Mouse (Mus musculus): ENCODE data around the gene Gpr155.

Gpr155 gene

DNA sequence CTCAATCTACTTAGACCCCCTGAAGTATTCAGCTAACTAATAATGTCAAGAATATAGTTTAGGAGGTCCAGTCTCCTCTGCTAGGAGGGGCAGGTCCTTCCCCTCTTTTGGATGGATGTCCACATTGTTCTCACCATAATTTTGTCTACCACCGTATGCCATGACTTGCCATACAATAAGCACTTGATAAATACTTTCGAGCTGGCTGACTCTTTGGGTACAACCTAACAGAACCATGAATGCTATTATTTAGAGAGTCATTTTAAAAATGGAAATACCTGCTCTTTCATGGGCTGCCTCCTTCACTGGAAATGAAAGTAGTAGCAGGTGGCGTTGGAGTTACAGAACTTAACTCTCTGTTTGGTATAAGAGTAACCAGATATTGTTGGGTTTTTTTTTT is 3.6 kb upstream of the Gpr155 start:
- CTCF ChIA-PET, result no interaction called here

DNA sequence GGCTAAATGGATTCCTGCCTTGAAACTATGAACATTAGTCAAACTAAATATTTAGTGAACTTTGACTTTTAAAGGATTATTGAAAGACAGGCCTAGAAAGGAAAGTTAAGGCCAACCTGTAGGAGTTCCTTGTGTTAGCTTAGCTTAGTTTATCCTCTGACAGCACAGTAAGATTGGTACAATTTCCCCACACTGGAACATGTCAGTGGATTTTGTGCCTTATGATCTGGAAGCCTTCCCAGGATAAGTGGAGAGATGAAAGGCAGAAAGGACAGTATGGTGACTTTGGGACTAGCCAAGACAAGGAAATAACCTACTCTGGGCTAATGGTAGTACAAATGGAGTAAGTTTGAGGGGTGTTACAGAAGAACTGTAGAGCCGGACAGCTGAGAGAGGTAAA is 1.4 kb upstream of the Gpr155 start:
- CTCF ChIA-PET, result interaction anchor here (0.5 to 0.6 kb wide), 2 partner anchors 13 to 72 kb away, joined by 4 to 5 read pairs; no protein-coding TSS in a partner anchor

DNA sequence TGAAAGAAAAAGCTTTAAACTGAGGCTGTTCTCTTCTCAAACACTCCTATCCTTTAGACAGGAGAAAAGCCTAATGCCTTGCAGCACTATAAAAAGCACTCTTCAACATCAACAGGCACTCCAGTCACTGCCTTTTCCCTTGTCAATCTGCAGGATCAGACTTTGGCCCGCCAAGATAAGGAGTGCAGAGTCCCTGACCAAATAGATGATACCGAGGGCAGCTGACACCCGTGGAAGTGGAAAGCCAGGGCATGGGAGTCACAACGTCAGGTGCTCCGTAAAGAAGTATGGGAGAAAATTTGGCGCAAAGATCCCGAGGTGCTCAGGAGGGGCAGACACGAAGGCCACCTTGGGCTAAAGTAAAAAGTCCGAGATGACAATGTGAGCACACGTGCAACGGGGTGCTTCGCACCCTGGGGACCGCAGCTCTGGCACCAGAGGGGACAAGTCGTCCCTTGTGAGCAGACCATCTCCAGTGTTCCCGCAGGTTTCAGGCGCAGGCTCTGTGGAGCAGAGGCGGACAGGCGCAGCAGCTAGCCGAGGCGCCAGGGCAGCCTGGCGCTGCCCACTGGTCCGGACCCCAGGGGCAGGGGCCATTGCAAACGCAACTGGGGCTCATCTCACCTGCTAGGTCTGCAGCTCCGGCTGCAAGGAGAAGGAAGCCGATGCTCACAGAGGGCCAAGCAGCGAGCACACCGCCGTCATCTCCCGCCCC is 574 bp downstream of the Gpr155 start:
- CTCF ChIA-PET, result interaction anchor here (0.7 kb wide), 1 partner anchor 73 kb away, joined by 3 read pairs; the partner anchor contains the start of gene Cir1

DNA sequence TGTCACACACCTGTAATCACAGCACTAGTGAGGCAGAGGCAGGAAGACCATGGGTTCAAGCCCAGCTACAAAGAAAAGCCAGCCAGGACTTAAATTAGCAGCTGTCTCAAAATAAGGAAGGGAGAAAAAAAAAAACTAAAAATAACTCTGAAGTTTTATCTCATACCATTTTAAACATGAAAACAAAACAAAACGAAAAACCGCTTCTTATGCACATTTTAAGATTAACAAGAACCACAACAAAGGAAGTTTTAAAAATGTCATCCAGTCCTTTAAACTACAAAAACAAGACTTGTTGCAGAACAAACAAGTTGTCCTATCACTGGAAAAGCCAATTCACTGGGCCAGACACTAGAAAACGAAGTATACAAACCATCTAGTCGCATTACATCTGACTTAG is 1.2 kb downstream of the Gpr155 start:
- CTCF ChIA-PET, result no interaction called here

DNA sequence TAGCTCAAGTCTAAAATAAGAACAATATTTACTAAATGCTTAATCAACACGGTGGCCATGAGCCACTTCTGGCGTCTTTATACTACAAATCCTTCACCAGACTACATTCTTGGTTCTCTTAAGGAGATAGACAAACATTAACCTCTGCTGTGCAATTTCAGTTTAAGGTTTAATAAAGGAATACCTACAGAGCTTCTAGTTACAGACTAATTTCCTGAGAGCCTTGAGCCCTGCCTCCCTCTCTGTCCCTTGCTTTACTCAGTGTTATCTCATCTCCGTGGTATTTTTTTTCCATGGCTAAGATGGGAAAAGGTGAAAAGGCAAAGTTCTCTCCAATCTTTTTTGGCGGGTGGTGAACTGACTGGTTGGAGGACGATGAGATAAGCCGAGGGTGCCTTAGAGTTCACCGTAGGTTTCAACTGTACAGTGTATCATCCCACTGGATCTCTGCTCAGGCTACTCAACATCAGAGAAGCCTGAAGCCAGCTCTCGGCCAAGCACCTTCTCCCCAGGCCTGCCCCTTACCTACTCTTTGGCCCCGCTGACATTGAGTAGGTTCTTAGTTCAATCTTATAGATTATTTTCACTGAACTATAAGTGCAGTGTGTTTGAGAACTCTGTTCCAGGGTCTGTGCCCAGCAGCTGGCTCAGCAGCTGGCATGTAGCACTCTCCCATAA is 5.9 kb downstream of the Gpr155 start:
- CTCF ChIA-PET, result interaction anchor here (1.0 kb wide), 1 partner anchor 13 kb away, joined by 3 read pairs; no protein-coding TSS in a partner anchor

DNA sequence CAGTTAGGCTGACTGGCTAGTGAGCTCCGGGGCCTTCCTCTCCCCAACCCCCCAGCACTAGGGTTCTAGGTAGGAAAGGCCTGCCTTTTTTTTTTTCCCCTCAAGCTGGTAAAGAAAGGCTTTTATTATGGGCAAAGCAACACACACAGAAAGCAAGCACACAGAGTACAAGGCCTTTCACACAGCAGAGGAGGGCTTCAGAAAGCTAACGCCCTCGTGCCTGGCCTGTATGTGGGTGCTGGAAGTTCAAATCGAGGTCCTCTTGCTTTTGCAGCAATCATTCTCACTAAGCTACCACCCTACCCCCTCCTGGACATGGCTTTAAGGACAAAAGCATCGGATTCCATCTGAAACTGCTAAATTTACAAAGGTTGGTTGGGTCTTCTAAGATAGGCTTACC is 6.7 kb downstream of the Gpr155 start:
- CTCF ChIA-PET, result interaction anchor here (1.0 kb wide), 1 partner anchor 12 kb away, joined by 3 read pairs; no protein-coding TSS in a partner anchor

DNA sequence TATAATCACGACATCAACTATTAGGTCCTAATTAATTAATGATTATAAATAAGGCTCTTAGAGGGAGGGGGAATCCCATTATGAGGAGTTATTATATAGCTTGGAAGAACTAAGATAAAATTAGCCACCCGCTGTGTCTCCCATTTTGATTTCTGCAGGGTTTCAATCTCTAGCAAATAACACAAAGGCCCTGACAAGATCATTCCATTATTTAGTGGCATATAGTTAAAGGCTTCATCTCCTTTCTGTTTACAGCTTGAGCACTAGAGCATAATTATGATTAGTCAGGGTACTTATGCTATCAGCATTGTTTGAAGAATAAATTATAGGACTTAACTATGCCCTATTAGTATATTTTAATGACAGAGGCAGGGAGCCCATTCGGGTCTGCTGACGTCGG is 8.0 kb downstream of the Gpr155 start:
- CTCF ChIA-PET, result no interaction called here

DNA sequence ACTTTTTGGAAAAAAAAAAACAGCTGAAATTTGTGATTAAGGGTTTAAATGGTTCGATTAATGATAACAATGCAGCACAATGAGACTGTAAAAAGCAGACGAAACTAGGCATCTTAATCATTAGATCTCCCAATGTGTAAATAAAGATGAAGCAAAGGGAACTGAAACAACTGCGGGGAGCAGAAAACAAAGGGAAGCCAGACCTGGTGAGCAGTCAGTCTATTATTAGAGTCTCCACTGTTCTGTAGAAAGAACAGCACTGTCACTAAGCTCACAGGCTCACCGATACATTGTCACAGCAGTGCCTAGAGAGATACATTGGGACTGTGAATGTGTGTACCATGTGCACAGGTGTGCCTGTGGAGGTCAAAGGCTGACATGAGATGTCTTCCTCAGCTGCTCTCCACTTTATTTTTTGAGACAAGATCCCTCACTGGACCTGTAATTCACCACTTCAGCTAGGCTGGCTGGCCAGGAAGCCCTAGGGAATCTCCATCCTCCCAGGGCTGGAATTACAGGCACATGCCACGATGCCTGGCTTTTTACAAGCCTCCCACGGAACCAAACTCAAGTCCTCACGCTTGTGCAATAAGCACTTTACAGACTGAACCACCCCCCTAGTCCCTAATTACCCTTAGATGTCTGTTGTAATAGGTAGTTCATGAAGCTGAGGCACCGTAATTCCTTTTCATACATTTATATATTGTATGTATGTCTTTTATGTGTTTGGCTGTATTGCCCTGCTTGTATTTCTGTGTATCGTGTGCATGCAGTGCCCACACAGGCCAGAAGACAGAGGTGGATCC is 14.6 kb downstream of the Gpr155 start:
- CTCF ChIA-PET, result no interaction called here

DNA sequence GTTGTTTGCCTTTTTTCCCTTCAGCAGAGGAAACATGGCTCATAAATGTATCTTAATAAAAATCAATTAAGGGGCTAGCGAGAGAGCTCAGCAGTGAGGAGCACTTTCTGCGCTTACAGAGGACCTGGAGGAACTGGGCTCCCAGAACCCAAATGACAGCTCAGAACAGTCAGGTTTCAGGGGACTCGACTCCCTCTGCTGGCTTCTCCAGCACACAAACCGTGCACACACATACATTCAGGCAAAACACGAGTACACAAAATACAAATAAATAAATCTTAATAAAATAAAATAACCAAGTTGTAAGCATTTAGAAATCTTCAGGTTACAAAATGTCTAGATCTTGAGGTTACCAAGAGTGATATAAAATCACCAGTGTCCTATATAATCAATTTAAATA is 22.9 kb downstream of the Gpr155 start:
- CTCF ChIA-PET, result interaction anchor here (0.6 kb wide), 1 partner anchor 88 kb away, joined by 14 read pairs; no protein-coding TSS in a partner anchor

DNA sequence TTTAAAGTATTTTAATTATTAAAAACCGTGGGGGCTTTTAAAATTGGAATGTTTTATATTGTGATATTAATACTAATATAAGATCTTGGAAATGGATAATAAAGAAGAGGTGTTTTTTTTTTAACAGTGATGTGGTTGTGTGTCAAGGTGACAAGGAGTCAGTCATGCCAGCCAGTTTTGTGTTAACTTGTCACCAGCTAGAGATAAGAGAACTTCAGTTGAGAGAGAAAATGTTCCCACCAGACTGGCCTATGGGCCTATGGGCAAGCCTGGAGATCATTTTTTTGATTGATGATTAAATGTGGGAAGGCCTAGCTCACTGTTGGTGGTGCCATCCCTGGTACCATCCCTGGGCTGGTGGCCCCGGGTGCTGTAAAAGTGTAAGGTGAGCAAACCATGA is 25.8 kb downstream of the Gpr155 start:
- CTCF ChIA-PET, result no interaction called here

DNA sequence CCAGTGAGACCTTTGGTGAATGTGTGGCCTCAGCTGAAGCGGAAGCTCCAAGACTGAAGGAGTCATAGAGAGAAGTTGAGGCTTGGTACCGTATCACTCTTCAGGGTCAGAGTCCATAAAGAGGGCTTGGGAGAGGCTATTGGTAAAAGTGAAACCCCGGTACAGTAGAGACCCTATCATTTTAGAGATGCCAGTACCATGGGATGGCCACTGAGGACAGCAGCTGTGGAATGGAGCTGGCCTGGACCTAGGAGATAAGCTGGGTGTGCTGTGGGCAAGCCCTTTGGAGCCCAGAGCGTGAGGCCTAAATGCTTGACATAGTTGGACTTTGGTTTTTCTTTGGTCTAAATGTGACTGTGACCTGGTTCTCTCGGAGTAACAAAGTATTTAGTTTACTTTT is 26.4 kb downstream of the Gpr155 start:
- CTCF ChIA-PET, result interaction anchor here (0.7 kb wide), 1 partner anchor 126 kb away, joined by 15 read pairs; no protein-coding TSS in a partner anchor

DNA sequence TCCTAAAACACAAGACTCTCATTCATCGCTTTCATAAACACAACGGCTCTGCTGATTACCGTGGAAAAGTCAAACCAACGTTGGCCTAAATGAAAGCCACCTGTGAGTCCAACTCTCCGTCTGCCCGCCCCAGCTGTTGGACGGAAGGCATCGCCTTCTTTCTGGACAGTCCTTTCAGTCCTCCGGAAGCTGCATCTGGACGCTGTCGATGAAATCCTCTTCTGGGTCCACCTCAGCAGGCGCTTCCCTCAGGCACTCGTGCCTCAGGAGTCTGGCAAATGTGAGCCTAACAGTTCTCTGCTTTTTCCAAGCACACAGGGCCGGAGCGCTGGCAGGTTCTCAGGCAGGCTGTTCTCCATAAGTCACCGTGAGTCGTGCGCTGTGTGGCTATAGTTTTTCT is 29.4 kb downstream of the Gpr155 start:
- CTCF ChIA-PET, result interaction anchor here (0.7 kb wide), 2 partner anchors 26 to 193 kb away, joined by 7 to 12 read pairs; no protein-coding TSS in a partner anchor

DNA sequence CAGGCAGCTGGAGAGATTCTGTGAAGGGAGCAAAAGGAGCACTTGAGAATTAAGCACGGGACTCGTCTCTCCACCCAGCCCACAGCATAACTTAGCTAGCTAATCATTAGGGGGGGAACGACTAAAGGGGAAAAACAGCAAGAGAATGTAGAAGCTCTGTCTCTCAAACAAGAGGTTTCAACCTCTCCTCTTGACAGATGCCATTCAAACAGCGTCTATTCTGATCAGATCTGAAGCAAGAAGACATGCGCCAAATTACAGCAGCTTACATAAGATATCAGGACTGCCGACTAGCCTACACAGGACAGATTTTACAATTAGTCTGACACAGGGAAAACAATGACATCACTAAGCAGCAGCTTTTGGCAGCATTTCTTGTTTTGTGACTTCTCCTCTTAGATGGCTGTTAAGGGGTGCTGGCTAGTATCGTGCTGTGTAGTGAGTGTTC is 34.4 kb downstream of the Gpr155 start:
- CTCF ChIA-PET, result no interaction called here

DNA sequence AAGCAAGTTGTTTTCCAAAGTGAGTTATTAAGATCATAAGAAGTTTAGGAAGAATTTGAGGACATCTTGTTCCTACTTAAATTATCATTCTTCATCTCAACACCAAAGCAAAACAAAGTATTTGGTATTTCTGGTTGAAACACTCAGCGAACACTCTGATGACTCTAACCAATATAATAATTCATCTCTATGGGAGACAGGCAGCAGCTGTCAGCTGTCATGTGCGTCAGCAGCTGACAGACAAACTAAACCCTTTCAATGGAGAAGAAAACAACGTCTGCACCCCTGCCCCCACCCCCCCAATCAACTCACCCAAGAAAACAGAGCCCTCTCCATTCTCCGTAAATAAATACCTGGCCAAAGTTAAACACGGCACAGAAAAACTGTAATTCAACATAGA is 34.9 kb downstream of the Gpr155 start:
- CTCF ChIA-PET, result no interaction called here

DNA sequence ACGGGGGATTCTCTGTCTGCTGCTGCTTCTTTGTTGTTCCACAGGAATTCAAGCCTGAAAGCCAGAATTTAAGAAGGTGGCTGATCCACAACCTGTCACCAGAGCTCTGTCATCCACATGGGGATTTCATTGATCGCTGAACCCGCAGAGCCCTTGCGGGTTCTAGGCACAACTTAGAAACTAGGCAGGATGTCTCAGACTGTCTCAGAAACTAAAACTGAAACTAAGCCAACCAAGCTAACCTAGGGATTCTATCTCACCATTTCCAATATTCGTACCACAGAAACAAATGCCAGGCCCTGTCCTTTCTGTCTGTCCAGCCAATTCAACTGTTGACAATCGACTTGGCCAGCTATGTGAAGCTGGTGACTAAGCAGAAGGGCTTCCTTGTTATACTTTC is 38.2 kb downstream of the Gpr155 start:
- CTCF ChIA-PET, result interaction anchor here (0.6 kb wide), 1 partner anchor 33 kb away, joined by 6 read pairs; no protein-coding TSS in a partner anchor

DNA sequence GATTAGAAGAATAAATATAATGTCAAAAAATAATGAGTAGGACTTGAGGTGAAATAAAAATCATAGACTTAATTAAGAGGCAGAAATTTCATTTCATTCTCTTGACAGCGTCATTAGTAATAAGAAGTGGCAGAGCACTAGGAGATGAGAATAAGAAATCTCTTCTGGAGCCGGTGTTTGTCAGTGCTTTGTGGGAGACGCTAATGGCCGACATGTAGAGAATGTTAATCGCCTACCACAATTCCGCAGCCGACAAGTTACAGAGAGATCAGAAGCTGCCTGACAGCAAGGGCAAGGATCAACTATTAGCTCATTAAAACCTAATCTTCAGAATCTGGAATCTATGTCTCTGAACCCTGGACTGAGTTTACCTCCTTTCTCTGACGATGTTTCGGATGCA is 38.6 kb downstream of the Gpr155 start:
- CTCF ChIA-PET, result no interaction called here

DNA sequence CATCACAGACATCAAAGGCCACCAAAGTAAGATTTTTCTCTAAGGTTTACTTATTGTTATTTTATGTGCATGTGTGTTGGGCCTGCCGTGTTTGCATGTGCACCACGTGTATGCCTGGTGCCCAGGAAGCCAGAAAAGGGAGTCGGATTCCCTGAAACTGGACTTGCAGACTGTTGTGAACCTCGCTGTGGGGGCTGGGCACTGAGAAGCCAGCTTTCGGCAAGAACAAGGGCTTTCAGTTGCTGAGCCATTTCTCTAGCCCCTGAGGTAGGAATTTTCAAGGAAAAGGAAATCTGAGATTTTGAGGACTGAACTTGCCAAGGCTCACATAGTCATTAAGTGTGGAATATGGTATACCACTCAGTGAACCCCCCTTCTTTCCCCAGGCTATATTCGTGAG is 39.2 kb downstream of the Gpr155 start:
- CTCF ChIA-PET, result no interaction called here

DNA sequence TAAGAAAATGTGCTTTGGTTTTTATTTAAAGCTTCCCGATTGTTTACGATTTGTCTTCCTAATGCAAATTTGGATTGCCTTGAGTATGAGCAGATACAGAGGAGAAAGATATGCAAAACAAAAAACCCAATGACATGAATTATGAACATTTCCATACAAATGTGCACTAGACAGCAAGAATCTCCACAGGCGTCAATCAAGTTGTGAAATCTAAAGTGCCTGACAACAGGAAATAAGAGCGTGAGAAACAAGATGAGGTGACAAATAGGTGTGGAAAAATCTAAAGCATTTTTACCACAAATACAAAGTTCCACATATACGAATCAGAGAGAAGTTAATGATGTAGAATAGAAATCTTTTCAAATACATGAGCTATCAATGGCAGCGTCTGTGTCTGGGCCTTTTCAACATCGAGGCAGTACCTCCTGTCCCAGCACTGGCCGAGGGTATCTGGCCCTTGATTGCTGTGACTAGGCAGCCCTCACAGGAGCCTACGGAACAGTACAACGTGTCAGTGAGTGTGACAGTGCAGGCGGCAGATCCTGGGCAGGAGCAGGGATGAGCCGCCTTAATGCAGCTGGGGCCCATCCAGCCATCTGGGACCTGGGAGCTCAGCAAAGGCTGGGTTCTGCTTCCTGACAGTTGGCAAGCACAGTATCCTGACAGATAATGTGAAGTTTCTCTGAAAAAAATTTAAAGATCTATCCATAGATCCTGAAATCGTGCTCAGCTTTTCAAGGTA is 39.9 kb downstream of the Gpr155 start:
- CTCF ChIA-PET, result interaction anchor here (0.7 to 0.9 kb wide), 2 partner anchors 9 to 80 kb away, joined by 3 read pairs; no protein-coding TSS in a partner anchor

DNA sequence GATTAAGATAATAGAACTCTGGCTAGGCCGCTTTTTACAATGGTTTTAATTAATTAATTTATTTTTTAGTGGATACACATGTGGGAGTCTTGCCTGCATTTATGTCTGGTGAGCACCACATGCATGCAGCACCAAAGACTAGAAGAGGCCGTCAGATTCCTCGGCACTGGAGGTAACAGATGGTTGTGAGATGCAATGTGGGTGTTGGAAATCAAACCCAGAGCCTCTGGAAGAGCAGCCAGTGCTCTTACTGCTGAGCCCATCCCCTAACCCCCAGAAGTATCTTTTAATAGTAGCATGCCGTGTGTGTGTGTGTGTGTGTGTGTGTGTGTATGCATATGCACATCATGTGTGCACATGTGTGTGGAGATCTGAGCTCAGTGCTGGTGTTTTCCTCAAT is 41.2 kb downstream of the Gpr155 start:
- CTCF ChIA-PET, result interaction anchor here (0.9 kb wide), 1 partner anchor 11 kb away, joined by 3 read pairs; no protein-coding TSS in a partner anchor

DNA sequence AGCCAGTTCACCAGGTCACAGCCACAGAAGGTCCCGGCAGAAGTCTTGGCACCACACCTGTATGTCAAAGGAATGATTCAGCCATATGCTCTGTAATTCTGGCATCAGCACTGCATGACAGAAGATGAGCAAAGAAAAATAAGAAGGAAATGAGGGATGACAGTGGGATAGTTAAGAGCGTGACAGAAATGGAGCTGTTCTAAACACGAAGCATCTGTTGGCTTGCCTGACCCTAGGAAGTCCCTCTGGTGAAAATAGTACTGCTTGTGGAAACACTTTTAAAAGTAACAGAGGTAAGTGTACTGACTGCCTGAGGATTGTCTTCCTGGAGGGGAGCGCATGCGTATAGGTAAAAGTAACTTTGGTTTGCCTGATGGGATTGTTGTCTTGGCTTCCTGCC is 42.7 kb downstream of the Gpr155 start:
- CTCF ChIA-PET, result no interaction called here

DNA sequence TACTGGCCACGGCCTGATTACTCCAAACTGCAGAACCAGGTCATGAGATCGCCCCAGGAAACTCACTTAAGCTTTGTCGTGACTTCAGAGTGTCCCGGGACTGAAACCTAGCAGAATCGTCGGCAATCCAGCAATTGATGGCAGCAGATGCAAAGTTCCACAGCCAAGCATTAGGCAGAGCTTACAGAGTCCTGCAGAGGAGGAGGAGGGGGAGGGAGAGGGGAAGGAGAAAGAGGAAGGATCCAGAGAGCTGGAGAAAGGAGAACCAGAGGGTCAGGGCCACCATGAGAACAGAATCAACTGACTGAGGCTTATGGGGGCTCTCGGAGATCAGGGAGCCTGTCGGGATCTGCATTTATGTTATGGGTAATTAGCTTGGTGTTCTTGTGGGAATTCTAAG is 48.0 kb downstream of the Gpr155 start:
- CTCF ChIA-PET, result interaction anchor here (0.7 kb wide), 1 partner anchor 232 kb away, joined by 3 read pairs; no protein-coding TSS in a partner anchor

Measured in spleen, embryonic (tissue).